Mouse (Mus musculus): ENCODE measurements around the gene Dnajc15. TPM values are rescaled to one million over a fixed set of nuclear protein-coding genes. Genes with fewer than 3 reads are reported as not detected.

Gene Dnajc15
- polyA plus RNA-seq, 1 experiment, result 26.7 TPM

DNA sequence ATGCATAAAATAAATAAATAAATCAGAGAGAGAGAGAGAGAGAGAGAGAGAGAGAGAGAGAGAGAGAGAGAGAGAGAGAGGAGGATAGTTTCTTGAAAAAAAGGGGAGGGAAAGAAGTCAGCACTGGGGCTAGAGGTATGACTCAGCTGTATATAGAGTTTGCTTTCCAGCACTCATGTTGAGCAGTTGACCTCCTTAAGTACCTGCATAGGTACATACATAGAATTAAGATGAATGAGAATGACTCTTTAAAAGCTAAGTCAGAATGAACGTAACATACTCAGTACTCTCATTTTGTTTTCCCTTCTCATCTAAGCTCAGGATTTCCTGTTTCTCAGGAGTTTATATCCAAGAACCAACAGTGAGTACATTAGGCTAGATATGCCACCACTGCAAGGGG is 62.0 kb downstream of the Dnajc15 start:
- Histone ChIP-seq H3K4me1 (ENCODE audit: control insufficient read depth, insufficient read depth, low read length) (no peaks in the 10 kb centered on the region; the same call in 1 of the 2 replicates), H3K27ac (ENCODE audit: insufficient read depth, low read length) (no peak overlapping the region), H3K4me3 (ENCODE audit: insufficient read depth, low read length) (no peak overlapping the region)
- TF ChIP-seq CTCF (IDR thresholded peaks at IDR 0.05; ENCODE audit: extremely low read depth, insufficient read depth, low read length) (no peak), POLR2A (IDR thresholded peaks at IDR 0.05; ENCODE audit: extremely low read depth, insufficient read depth, low read length) (no peak)

DNA sequence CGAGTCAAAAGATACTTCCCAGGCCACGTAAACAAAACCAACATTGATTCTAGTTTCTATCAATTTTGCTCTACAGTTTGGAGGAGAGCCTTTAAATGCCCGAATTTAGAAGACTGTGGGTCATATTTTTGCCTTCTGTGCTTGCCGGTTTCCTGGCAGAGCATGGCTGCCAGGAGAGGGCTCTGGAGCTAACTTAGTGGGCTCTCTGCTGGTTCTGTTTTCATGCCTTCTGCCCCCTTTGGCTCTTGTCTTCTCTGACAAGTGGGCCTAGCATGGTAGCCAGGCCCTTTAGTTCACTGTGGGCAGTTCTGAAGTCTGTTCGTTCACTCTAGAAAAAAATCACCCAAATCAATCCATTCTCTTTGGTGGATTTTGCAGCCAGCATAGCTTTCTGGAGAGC is 63.5 kb downstream of the Dnajc15 start:
- Histone ChIP-seq H3K4me3 (ENCODE audit: insufficient read depth, low read length) (no peak overlapping the region), H3K27ac (ENCODE audit: insufficient read depth, low read length) (no peak overlapping the region), H3K4me1 (ENCODE audit: control insufficient read depth, insufficient read depth, low read length) (no peaks in the 10 kb centered on the region; the same call in 1 of the 2 replicates)
- TF ChIP-seq CTCF (IDR thresholded peaks at IDR 0.05; ENCODE audit: extremely low read depth, insufficient read depth, low read length) (no peak), POLR2A (IDR thresholded peaks at IDR 0.05; ENCODE audit: extremely low read depth, insufficient read depth, low read length) (no peak)

DNA sequence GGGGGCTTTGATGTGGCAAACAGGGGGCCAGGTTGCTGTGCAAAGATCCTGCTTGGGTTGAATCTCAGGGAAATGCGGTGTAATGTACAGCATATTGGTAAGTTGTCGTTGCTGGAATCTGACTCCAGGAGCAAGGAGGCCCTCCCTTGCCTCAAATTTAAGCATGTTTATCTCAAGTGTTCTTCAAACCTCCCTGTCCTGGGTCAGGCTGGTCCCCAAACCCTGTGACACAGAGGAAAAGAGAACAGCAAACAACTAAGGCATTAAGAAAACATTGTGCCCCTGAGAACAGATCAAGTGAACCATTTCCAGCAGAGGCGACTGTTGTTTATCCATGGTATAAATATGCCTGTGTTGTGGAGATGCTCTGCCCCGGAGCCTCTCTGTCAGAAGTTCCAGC is 67.1 kb downstream of the Dnajc15 start:
- no peaks in the 10 kb centered on the region; the same call in 1 of the 2 replicates for H3K4me1 ChIP-seq (ENCODE audit: control insufficient read depth, insufficient read depth, low read length)
- H3K27ac ChIP-seq (ENCODE audit: insufficient read depth, low read length), result no peak overlapping the region
- no peak overlapping the region for H3K4me3 ChIP-seq (ENCODE audit: insufficient read depth, low read length)
- no peak for TF ChIP-seq CTCF (IDR thresholded peaks at IDR 0.05; ENCODE audit: extremely low read depth, insufficient read depth, low read length)
- TF ChIP-seq POLR2A (IDR thresholded peaks at IDR 0.05; ENCODE audit: extremely low read depth, insufficient read depth, low read length), result no peak

DNA sequence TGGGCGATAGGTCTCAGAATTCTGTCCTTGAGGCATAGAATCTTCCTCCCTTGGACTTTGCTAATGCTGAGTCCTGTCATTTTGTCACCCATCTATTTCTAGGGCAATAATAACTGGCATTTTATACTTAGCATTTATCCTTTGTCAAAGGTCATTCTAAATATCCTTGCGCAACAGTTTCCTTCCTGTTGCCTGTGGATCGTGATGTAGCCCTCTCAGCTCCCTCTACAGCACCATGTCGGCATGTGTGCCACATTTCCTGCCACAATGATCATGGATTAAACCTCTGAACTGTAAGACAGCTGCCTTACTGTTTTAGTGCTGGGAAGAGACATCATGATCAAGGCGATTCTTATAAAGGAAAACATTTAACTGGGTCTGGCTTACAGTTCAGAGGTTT is 68.6 kb downstream of the Dnajc15 start:
- H3K4me3 ChIP-seq (ENCODE audit: insufficient read depth, low read length), result no peak overlapping the region
- TF ChIP-seq CTCF (IDR thresholded peaks at IDR 0.05; ENCODE audit: extremely low read depth, insufficient read depth, low read length), result no peak
- no peak for TF ChIP-seq POLR2A (IDR thresholded peaks at IDR 0.05; ENCODE audit: extremely low read depth, insufficient read depth, low read length)
- H3K4me1 ChIP-seq (ENCODE audit: control insufficient read depth, insufficient read depth, low read length), result peaks cover 3% of the 10 kb centered on the region
- H3K27ac ChIP-seq (ENCODE audit: insufficient read depth, low read length), result no peak overlapping the region

DNA sequence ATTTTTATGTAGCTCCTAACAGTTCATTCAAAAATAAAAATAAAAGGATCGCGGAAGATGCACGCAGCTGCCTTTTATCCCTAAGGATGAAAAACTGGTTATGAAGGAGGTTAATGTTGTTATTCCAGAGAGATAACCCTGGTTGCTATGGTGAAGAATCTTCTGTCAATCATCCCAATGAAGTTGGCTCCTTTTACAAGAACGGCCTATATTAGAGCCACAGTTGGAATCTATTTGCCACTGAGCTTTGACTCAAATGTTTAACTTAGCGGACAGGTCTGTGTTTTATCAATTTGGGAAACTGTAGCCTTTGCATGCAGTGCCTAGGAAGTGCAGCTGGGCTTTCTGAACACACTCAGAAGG is 72.7 kb downstream of the Dnajc15 start:
- Histone ChIP-seq H3K4me3 (ENCODE audit: insufficient read depth, low read length) (no peak overlapping the region), H3K27ac (ENCODE audit: insufficient read depth, low read length) (no peak overlapping the region), H3K4me1 (ENCODE audit: control insufficient read depth, insufficient read depth, low read length) (peaks cover 3% of the 10 kb centered on the region)
- TF ChIP-seq POLR2A (IDR thresholded peaks at IDR 0.05; ENCODE audit: extremely low read depth, insufficient read depth, low read length) (no peak), CTCF (IDR thresholded peaks at IDR 0.05; ENCODE audit: extremely low read depth, insufficient read depth, low read length) (no peak)

DNA sequence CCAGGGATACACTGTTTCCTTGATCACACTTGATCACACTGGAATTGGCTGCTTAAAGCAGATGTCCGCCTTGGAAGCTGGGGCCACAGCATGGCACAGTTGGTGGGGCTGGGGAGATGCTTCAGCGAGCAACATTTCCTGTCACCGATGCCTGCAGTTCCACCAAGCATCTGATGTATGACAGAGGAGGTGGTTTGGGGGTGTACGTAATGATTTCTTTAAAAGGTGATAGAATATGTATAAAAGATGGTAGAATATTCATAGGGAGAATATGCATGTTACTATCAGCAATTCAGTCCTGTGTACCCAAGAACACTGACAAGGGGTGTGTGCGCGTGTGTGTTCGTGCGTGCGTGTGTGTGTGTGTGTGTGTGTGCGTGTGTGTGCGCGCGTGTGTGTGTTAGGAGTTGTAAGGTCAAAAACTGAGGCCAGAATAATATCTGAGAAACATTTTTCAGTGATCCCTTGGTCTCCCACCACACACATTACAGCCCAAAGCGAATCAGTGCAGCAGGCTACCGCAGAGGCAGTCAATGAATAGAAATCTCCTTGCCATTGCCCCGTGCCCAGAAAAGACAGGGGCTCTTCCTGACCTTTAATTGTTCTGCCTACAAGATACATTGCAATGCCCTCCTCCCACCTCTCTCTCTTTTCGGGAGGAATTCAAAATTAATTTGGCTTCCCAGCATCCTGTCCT is 73.2 kb downstream of the Dnajc15 start:
- no peak overlapping the region for H3K4me3 ChIP-seq (ENCODE audit: insufficient read depth, low read length)
- TF ChIP-seq CTCF (IDR thresholded peaks at IDR 0.05; ENCODE audit: extremely low read depth, insufficient read depth, low read length), result no peak
- TF ChIP-seq POLR2A (IDR thresholded peaks at IDR 0.05; ENCODE audit: extremely low read depth, insufficient read depth, low read length), result no peak
- peaks cover 3% of the 10 kb centered on the region for H3K4me1 ChIP-seq (ENCODE audit: control insufficient read depth, insufficient read depth, low read length)
- no peak overlapping the region for H3K27ac ChIP-seq (ENCODE audit: insufficient read depth, low read length)

DNA sequence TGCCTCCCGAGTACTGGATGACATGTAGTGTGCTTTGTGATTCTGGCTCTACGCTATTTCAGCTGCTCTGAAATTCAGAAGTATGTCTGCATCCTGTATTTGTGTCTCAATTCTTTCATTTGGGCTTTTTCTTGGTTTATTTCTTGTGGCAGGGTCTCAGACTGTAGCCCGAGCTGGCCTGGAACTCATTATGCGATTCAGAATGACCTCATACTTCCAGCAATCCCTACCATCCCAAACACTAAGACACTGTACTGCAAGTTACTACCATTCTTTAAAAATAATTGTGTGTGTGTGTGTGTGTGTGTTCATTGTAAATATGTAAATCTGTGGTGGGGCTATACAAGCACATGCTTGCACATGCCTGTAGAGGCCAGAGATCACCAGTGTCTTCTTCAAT is 78.4 kb downstream of the Dnajc15 start:
- Histone ChIP-seq H3K4me3 (ENCODE audit: insufficient read depth, low read length) (no peak overlapping the region), H3K4me1 (ENCODE audit: control insufficient read depth, insufficient read depth, low read length) (no peaks in the 10 kb centered on the region), H3K27ac (ENCODE audit: insufficient read depth, low read length) (no peak overlapping the region)
- TF ChIP-seq CTCF (IDR thresholded peaks at IDR 0.05; ENCODE audit: extremely low read depth, insufficient read depth, low read length), result no peak
- no peak for TF ChIP-seq POLR2A (IDR thresholded peaks at IDR 0.05; ENCODE audit: extremely low read depth, insufficient read depth, low read length)

DNA sequence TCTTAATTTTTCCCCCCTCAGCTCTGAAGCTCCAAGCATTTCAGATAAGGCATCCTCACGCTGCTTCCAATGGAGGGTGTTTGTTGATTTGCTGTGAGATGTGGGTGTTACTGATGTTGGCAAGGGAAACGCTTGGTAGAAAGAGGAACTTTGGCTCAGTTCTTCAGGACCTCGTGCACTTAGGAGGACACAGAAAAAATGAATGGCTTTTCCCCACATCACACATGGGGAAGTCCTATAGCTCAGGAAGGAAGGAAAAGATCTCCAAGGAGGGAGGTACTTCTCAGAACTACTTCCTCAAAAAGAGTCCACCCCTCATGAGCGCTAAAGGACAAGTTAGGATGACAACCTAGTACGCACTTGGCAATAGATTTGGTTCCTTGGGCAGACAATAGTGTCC is 79.7 kb downstream of the Dnajc15 start:
- no peaks in the 10 kb centered on the region for H3K4me1 ChIP-seq (ENCODE audit: control insufficient read depth, insufficient read depth, low read length)
- TF ChIP-seq CTCF (IDR thresholded peaks at IDR 0.05; ENCODE audit: extremely low read depth, insufficient read depth, low read length), result no peak
- TF ChIP-seq POLR2A (IDR thresholded peaks at IDR 0.05; ENCODE audit: extremely low read depth, insufficient read depth, low read length), result no peak
- H3K27ac ChIP-seq (ENCODE audit: insufficient read depth, low read length), result no peak overlapping the region
- H3K4me3 ChIP-seq (ENCODE audit: insufficient read depth, low read length), result no peak overlapping the region

DNA sequence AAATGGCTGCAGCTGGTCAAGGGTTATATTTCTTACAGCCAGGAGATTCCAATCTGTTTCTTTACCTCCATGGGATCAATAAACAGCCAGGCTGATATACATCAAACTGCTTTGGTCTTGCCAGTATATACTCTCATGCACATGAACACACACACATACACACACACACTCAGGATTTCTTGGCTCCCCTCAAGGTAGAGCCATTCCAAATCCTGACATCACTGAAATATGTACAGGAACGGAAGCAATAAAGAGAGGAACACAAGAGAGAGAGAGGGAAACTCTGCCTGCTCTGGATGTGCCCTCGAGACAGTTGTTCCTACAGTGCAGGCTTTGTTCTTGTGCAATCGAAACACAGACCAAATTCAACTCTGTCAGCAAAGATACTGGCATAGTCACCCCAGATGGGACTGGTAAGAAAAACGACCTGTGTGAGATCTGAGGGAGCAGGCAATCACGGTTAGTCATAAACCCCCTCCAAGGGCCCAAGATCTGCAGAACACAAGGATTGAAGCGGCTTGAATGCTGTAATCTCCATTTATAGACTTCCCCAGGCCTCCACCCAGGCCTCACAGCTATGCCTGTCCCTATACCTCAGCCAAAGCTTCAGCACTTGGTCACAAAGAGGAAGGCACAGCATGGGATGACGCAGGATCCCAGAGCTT is 80.5 kb downstream of the Dnajc15 start:
- Histone ChIP-seq H3K4me1 (ENCODE audit: control insufficient read depth, insufficient read depth, low read length) (no peaks in the 10 kb centered on the region), H3K4me3 (ENCODE audit: insufficient read depth, low read length) (no peak overlapping the region), H3K27ac (ENCODE audit: insufficient read depth, low read length) (no peak overlapping the region)
- TF ChIP-seq CTCF (IDR thresholded peaks at IDR 0.05; ENCODE audit: extremely low read depth, insufficient read depth, low read length) (no peak), POLR2A (IDR thresholded peaks at IDR 0.05; ENCODE audit: extremely low read depth, insufficient read depth, low read length) (no peak)

DNA sequence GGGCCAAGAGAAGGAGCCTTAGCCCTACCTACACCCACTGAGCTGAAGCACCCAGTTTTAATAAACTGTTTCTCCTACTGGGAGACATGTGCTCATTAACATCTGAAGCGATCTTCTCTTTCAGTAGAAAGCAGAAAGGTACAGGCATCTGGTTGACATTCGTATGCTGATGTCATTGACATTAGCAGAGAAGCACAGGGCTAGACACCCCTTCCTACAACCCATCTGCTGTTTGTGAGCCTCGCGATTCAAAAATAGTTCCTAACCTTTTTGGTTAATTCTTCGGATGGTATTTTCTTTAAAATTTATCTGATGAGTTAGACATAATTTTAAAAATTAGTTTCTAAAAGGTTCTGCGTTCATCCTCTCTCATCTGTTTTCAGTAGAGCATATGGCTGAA is 81.9 kb downstream of the Dnajc15 start:
- Histone ChIP-seq H3K27ac (ENCODE audit: insufficient read depth, low read length) (no peak overlapping the region), H3K4me1 (ENCODE audit: control insufficient read depth, insufficient read depth, low read length) (no peaks in the 10 kb centered on the region), H3K4me3 (ENCODE audit: insufficient read depth, low read length) (no peak overlapping the region)
- TF ChIP-seq CTCF (IDR thresholded peaks at IDR 0.05; ENCODE audit: extremely low read depth, insufficient read depth, low read length), result no peak

All from cortical plate, adult 2 months (tissue).